Mouse (Mus musculus) intestine, postnatal 0 days (tissue): Measurements from ENCODE around the gene 4930524J08Rik. TPM values are rescaled to one million over a fixed set of nuclear protein-coding genes. Genes with fewer than 3 reads are reported as not detected.
A peak's percentile ranks its signal among the peaks of the same experiment; 100 is the strongest.

Source experiments
- ATAC-seq: fragments of 200-750 bp; cut with Nextera tagmentation; 2 replicates; pipeline ENCODE4 v1.8.0; 2017; ENCODE audit warnings: mild to moderate bottlenecking, moderate TSS enrichment, moderate library complexity
- H3K27ac ChIP-seq: fragments of 300-500 bp; sonication (generic); 2 replicates; pipeline ENCODE4 v1.5.1; 2014; ENCODE audit warnings: mild to moderate bottlenecking, low read depth, low read length, moderate library complexity
- H3K27me3 ChIP-seq: fragments of 300-500 bp; sonication (generic); replicated peaks from 2 replicates; pipeline ENCODE4 v1.6.1; 2014; ENCODE audit warnings: low read length, mixed read lengths; ENCODE audit not compliant: control insufficient read depth, insufficient read depth
- H3K36me3 ChIP-seq: fragments of 300-500 bp; sonication (generic); 2 replicates; pipeline ENCODE4 v1.6.1; 2014; ENCODE audit warnings: mild to moderate bottlenecking, moderate library complexity; ENCODE audit not compliant: control insufficient read depth, insufficient read depth
- H3K4me1 ChIP-seq: fragments of 300-500 bp; sonication (generic); replicated peaks from 2 replicates; pipeline ENCODE4 v1.6.1; 2014; ENCODE audit warnings: antibody characterized with exemption, low read length, mixed read lengths; ENCODE audit not compliant: control insufficient read depth, insufficient read depth
- H3K4me2 ChIP-seq: fragments of 300-500 bp; sonication (generic); replicated peaks from 2 replicates; pipeline ENCODE4 v1.6.1; 2014; ENCODE audit warnings: low read depth, mild to moderate bottlenecking, moderate library complexity
- H3K4me3 ChIP-seq: fragments of 300-500 bp; sonication (generic); 2 replicates; pipeline ENCODE4 v1.5.1; 2014; ENCODE audit warnings: low read depth, low read length
- H3K9ac ChIP-seq: fragments of 300-500 bp; sonication (generic); 2 replicates; pipeline ENCODE4 v1.6.1; 2014; ENCODE audit warnings: mild to moderate bottlenecking, low read depth, low read length
- H3K9me3 ChIP-seq: fragments of 300-500 bp; sonication (generic); 2 replicates; pipeline ENCODE4 v1.6.1; 2016; ENCODE audit warnings: mixed run types; ENCODE audit not compliant: control insufficient read depth
- CTCF ChIP-seq: sonication (generic); IDR thresholded peaks from 2 replicates; pipeline ENCODE4 v1.5.1; 2016; ENCODE audit warnings: low read depth, mild to moderate bottlenecking, control low read depth, antibody characterized with exemption, moderate library complexity
- WGBS: fragments of 180-500 bp; shearing (Covaris S2); extraction: QIAGEN DNeasy Blood & Tissue Kit; methylation state at CpG from one replicate; pipeline ENCODE4 v1.1.7; 2014; 5-methylcytosine and 5-hydroxymethylcytosine counted together
- polyA plus RNA-seq: library from polyadenylated mRNA; unstranded; fragments of >200 nt; fragmentation: Nextera tagmentation; extraction: Ambion mirVana; gene quantifications from 2 replicates; pipeline ENCODE4 v1.2.1, GENCODE M21; 2015

The 4930524J08Rik gene
- polyA plus RNA-seq, 1 experiment from 2014 or later = 1.5 TPM

- WGBS = 77% methylated on average over 7 of the region's 7 CpGs
- Histone ChIP-seq H3K27ac (no peak overlapping the region), H3K36me3 (no peaks in the 10 kb centered on the region), H3K9ac (no peak overlapping the region), H3K4me1 (no peaks in the 10 kb centered on the region; the same call in 1 of the 2 replicates), H3K9me3 (no peaks in the 10 kb centered on the region), H3K4me2 (no peak overlapping the region), H3K27me3 (no peaks in the 10 kb centered on the region), H3K4me3 (no peak overlapping the region)
- TF ChIP-seq CTCF = no peak
- ATAC-seq = peak; percentile 7; the same call in 1 of the 2 replicates
Measured at GRCm38 (mm10) chr5:100000048-100000447, 21.2 kb downstream of the 4930524J08Rik start.

DNA sequence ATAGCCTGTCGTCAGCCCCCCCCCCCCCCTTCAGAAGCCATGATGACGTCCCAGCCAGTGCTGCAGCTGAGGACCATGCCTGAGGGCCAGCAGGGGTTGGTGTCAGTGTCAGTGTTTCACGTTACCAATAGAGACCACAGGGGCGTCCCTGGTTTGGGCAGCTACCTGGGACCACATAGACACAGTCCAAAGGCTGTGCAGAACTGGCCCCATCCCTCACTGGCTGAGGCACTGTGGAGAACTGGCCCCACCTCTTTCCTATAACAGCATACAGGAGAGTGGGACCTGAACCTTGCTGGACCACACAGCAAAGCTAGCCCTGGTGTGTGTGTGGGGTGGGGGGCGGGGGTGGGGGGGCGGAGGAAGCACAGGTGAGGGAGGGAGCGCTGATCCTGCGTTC is 21.6 kb downstream of the 4930524J08Rik start:
- no peak overlapping the region for H3K27ac ChIP-seq
- H3K9me3 ChIP-seq = no peaks in the 10 kb centered on the region
- TF ChIP-seq CTCF = no peak
- H3K27me3 ChIP-seq = no peaks in the 10 kb centered on the region
- 48% methylated on average over 8 of the region's 8 CpGs for WGBS
- no peaks in the 10 kb centered on the region for H3K36me3 ChIP-seq
- no peak for ATAC-seq
- H3K4me1 ChIP-seq = no peaks in the 10 kb centered on the region; the same call in 1 of the 2 replicates
- no peak overlapping the region for H3K4me2 ChIP-seq
- no peak overlapping the region for H3K4me3 ChIP-seq
- no peak overlapping the region for H3K9ac ChIP-seq

DNA sequence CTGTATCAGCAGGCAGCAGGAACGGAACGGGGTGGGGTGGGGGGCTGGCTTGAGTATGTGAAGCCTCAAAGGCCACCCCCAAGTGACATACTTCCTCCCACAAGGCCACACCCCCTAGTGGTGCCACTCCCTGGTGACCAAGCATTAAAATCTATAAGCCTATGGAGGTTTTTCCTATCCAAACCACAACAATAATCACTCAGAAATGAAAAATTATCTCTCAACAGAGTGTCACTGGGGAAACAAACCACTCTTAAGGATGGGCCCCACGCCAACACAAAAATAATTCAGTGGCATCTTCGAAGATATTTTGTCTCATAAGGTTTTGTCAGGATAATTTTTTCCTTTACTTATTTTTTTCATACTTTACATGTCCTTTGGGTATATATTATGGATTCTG is 25.0 kb downstream of the 4930524J08Rik start:
- Histone ChIP-seq H3K4me2 (no peak overlapping the region), H3K27me3 (no peaks in the 10 kb centered on the region), H3K36me3 (no peaks in the 10 kb centered on the region), H3K27ac (no peak overlapping the region), H3K4me1 (peaks cover 7% of the 10 kb centered on the region), H3K9ac (no peak overlapping the region), H3K9me3 (no peaks in the 10 kb centered on the region), H3K4me3 (no peak overlapping the region)
- TF ChIP-seq CTCF = no peak
- WGBS = 83% methylated on average over 4 of the region's 4 CpGs
- ATAC-seq = no peak

DNA sequence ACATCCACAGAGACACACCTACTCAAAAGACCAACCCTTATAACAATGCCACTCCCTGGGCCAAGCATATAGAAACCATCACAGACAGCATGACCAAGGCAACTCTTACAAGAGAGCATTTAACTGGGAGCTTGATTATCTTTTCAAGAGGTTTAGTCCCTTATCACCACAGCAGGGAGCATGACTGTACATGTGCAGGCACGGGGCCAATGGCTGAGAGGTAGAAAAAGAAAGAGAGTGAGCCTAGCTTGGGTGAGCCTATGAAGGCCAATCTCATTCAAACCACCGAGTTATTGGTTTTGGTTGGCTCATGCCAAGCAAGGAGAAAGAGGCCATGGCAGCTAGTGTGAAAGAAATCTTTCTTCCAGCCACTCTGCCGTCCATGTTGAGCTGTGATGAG is 26.6 kb downstream of the 4930524J08Rik start:
- no peaks in the 10 kb centered on the region for H3K27me3 ChIP-seq
- H3K36me3 ChIP-seq = no peaks in the 10 kb centered on the region
- TF ChIP-seq CTCF = no peak
- no peaks in the 10 kb centered on the region for H3K9me3 ChIP-seq
- ATAC-seq = peak; percentile 61
- peaks cover 7% of the 10 kb centered on the region for H3K4me1 ChIP-seq
- H3K4me2 ChIP-seq = peak overlapping the region; percentile 43
- WGBS = 29% methylated on average over 3 of the region's 3 CpGs
- no peak overlapping the region for H3K9ac ChIP-seq
- peak overlapping the region; percentile 80 for H3K27ac ChIP-seq
- H3K4me3 ChIP-seq = no peak overlapping the region

- Histone ChIP-seq H3K27ac (peak overlapping the region; percentile 80), H3K9ac (no peak overlapping the region), H3K4me1 (peaks cover 7% of the 10 kb centered on the region), H3K27me3 (no peaks in the 10 kb centered on the region), H3K4me3 (no peak overlapping the region), H3K36me3 (no peaks in the 10 kb centered on the region), H3K9me3 (no peaks in the 10 kb centered on the region), H3K4me2 (peak overlapping the region; percentile 43)
- WGBS = 36% methylated on average over 6 of the region's 6 CpGs
- ATAC-seq = peak; percentile 7
- no peak for TF ChIP-seq CTCF
Measured at GRCm38 (mm10) chr5:100005896-100006295, 27.0 kb downstream of the 4930524J08Rik start.

DNA sequence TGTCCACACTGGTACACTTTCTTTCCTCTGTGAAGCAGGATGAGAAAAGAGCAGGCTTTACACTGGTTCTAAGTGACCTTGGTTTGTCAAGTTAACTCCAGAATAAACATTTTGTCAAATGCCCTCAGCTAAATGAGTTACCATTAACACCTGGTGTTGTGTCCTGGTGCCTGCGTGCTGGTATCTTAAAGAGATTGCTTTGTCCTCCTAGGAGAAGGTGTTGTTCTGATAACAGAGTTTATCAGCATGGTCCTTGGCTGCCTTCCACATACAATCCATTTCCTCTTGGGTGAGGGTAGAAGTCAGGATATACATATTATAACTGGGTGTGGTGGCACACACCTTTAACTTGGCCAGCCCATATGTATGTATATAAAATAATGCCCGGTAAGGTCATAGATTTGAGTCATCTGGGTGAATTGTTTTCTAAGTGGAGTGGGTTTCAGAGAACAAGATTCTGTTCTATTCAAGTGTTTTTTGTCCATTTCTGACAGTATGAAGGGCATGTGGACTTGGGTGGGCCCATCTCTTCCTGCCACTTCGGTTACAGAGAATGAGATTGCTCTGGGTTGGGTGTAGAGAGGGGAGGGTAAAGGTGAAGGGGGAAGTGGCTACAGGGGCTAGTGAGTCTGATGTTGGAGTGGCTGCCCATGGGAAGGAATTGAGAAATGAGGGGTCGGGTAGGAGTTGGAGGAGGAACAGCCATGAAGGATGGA is 27.6 kb downstream of the 4930524J08Rik start:
- peak; percentile 88 for ATAC-seq

More for the DNA sequence above, 27.6 kb downstream of the 4930524J08Rik start:
- Histone ChIP-seq H3K9me3 (no peaks in the 10 kb centered on the region), H3K4me3 (no peak overlapping the region), H3K36me3 (no peaks in the 10 kb centered on the region), H3K27me3 (no peaks in the 10 kb centered on the region), H3K27ac (peak overlapping the region; percentile 80), H3K4me1 (peaks cover 7% of the 10 kb centered on the region), H3K4me2 (peak overlapping the region; percentile 43; the same call in 1 of the 2 replicates), H3K9ac (no peak overlapping the region)
- no peak for TF ChIP-seq CTCF
- WGBS = 47% methylated on average over 4 of the region's 4 CpGs
